Mouse (Mus musculus) brain, adult 2 months (tissue): ENCODE measurements around the gene Kremen1.

ENCODE experiments used
- DNase-seq: peaks from one replicate; pipeline ENCODE4 v3.0.0; 2011; ENCODE audit warnings: low read depth, low spot score

Kremen1 gene

DNA sequence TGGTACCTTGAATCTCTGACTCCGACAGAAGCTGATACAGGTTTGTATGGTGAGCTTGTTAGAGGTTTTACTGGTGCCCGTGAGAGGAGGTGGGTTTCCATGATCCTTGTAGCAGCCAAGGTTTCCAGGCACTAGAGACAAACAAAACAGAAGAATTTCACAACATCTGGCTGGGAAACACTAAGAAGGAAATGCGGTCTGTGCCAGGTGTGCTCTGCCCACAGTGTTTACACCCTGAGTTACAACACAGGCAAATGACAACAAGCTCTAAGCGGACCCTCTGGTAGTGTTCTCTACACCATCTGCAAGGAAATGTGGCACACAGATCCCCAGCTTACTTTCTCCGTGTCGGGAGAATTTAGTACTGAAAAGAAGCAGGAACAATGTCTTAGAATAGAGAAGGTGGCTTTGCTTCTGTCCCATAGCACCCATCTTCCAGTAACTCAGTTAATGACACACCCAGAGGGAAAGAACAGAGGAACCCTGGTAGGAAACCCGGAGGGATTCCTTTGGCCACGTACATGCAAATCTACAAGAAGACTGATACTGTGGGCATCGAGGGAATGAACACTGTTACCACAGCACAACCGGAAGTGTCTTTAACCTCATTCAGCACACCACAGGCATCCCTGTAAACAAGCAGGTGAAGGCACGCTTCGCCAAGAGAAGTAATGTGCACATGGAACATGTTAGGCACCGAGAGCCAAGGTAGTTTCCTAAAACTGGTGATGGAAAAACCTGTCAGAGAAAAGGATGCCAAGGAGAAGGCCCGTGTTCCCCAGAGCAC lies 45.8 kb downstream of the Kremen1 start:
- no peak for DNase-seq

DNA sequence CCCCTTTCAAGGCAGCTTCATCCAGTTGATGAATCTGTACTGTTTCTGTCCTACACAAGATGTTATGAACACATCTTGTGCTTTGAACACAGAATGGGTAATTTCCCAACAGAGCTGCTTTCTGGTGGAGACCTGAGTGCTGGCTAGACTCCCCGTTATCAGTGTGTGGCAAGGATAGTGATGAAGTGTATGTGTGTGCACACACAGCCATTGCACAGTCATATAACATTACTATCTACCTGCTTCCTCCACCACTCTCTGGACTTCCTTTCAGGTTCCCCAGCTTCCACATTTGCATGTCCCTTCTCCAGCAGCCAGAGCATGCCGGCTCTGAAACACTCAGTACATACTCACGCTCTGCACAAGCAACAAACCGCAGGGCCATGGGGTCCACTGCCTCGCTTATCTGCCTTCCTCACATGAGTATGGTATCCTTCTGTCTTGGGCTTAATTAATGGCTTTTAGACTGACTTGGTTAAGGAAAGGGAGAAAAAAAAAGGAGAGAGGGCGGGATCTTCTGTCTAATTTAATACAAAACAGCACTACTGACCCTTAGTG lies 46.8 kb downstream of the Kremen1 start:
- no peak for DNase-seq

DNA sequence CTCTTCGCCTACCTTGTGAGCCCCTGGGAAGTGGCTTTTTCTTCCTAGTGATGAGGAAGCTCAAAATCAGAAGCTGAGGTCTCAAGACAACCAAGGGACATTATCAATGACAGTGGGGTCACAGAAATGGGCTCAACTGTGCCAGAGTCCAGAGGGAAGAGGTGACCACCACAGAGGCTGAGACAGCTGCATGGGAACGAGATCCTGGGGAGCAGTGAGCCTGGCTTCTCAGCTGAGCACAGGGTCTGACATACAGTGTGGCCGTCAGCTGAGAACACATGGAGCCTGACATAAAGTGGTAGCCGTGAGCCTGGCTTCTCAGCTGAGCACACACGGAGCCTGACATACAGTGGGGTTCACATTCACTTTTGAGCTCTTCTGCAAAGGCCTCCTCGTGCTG lies 58.3 kb downstream of the Kremen1 start:
- no peak for DNase-seq

DNA sequence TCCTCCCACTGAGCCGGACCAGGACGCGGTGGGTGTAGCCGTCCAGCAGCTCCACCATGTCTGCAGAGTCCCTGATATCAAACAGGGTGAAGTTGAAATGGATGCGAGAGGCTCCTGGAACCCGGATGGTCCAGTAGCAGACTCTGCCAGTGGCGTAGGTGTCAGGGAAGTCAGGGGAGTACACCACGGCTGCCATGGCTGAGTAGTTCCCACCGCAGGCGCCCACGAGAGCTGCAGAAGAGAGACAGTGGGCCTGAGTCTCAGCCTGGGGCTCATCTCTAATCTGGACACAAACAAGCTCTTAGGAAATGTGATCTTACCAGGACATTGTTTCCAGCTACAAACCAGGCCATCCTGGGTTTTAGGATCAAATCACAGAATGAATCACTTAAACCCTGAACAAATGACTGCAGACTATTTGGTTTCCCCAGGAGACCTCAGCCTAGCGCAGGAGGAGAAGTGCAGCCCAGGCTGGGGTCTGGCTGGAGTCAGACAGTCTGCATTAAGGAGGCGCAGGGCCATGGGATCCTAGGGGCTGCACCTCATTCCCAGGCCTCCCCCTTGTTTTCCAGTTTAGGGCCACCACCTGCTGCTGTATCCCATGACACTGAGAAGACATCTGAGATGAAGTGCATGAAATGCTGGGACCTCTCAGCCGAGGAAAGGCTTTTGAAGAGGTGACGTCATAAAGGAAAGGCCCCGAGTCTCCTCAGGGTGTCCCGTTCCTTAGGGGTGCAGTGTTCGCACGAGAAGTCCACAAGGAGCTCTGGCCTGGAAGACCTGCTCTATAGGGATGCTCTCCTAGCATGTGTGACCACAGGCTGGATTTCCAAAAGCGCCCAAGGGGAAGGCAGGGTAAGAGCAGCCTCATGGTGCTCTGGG lies 59.3 kb downstream of the Kremen1 start:
- DNase-seq, result no peak

DNA sequence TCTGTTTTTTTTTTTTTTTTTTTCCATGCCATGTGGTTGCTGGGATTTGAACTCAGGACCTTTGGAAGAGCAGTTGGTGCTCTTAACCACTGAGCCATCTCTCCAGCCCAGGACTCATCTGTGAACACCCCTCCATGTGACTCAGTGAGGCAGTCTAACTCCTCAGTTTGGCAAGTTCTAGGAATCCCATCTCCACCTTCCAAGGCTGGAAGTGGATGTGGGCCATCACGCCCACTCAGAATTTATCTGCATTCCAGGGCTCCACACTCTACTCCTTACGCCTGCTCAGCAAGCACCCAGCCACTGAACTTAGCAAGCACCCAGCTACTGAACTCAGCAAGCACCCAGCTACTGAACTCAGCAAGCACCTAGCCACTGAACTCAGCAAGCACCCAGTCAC lies 61.5 kb downstream of the Kremen1 start:
- peak; percentile 44 for DNase-seq

DNA sequence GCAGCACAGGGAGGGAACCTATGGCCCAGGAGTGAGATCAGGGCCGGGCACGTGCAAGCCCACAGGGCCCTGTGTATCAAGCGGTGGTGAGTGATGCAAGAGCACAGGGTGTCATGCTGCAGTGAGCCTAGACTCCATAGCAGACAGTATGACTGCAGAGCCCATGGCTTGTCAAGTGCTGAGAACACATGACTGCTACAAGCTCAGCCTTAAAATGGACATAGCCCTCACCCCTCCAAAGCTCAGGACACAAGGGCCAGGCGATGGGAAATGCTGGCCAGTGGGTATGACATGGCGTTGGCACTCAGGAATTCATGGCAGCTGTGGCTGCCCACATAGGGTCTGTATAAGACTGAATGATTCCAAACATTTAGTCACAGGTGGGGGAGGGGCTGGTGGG lies 64.3 kb downstream of the Kremen1 start:
- DNase-seq, result no peak

DNA sequence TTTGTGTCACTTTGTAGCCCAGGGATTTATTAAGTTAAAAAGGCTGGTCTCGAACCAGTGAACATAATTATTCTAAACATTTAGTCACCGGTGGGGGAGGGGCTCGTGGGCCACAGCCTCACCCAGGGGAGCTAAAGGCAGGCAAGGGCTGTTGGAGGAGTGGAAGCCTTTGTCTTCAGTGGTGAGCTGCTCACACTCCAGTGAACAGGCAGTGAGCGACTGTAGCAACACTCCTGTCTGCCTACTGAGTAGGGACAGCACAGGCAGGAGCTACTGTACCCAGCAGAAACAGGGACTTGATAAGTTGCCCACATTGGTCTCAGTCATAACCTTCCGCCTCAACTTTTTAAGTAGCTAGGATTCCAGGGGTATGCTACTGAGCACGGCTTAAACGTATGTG lies 64.8 kb downstream of the Kremen1 start:
- no peak for DNase-seq

DNA sequence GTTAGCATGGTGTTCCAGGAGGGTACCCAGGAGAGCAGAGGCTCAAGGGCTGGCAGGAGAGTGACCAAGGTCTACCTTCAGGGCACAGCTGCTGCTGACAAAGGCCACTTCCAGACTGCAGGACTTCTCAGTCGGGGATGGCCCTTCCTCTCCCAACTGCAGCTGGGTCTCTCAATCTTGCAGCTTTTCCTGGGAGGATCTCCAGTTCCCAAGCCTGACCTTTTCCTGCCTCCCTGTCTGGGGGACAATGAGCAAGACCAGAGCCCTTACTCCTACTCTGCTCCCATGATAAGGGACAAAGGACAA lies 67.8 kb downstream of the Kremen1 start:
- no peak for DNase-seq

DNA sequence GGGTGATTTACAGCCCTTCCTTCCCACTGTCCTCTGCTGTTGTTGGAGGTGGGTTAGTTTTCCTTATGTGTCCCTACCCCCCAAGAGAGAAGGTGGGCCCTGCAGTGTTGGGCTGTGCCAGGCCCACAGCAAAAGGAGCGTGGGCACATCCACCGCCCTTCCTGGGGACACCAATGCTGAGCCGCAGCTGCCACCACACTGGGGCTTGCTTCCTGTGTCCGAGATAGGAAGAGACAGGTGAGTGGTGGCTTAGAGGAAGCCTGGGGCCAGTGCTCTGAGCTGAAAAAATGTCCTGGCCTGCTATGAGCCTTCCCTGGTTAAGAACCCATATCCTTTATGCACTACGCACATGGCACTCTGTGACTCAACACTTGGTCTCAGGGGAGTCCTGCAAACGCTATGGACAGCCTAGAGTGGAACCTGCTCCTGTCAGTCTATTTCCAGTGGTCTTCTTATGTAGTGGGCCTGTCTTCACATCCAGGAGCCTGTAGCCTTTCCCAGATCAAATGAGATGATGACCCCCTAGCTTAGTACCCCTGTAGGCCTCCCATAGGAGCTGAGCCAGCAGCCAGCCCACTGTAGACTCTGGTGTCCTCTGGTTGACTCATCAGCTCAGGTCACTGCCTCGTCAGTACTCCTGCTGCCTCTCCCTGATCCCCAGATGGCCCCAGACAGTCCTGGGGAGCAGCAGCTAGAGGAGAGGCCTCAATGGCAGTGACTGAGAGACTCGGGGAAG lies 68.3 kb downstream of the Kremen1 start:
- no peak for DNase-seq

DNA sequence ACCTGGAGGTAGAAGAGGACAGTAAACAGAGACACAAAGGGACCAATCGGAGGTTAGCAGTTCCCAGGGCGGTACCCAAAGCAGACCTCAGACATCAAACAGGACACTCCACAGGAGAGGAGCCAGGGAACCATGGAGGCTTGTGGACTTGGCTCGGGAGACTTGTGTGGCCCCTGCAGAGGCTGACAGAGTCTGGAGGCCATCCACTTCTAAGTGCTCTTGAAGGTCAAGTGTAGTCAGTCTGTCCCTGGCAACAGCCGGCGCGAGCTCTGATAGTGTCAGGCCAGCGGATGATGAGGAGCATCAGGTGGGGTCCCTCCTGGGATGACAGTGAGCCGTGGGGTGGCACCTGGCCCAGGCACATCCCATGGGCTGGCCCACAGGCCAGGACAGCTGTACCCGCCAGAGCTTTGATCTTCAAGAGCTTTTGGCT lies 69.3 kb downstream of the Kremen1 start:
- DNase-seq, result no peak

DNA sequence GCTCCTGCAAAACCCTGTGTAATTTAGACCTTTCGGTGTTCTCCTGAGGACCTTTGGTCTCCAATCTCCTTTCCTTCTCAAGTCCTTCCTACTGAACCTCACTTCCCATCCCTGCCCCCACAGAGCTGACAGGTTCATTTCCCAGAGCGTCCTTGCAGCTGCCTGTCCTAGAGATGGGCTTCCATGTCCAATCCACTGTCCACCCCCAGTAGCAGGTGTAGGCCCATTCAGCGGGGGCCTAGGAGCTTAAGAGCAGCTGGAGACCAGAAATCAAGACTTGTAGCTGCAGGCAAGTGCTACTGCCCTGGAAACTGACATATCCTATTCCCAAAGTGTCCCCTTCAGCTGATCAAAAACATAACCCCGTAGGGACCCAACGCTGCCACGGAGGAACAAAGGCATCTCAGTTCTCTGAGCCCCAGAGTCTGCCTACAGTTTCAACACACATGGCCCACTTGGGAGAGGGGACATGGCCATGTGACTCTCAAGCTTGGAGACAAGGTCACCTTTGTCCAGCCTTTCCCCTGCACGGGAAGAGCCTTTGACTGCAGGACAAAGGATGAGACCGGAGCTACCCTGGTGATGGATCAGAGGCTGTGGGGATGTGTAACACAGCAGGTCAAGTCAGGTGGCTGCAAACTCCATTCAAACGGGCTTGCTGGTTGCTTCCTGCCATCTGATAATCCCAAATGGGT lies 72.0 kb downstream of the Kremen1 start:
- DNase-seq, result peak; percentile 83

DNA sequence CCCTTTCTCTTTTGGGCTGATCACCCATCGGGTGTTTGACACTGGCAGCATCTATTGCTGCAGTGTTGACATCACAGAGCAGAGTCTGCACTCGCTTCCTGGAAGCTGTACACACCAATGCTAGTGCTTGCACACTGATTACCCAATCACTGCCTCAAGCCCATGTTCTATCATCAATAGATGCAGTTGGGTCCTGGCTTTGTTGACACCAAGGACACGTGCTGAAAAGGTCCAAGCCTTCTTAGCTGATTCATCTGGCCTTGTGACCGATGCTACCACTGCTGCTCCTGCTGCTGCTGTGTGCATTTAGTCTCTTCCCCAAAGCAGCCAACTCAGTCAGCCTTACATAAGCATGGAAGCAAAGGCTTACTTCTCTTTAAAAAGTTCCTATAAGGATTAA lies 73.2 kb downstream of the Kremen1 start:
- no peak for DNase-seq

DNA sequence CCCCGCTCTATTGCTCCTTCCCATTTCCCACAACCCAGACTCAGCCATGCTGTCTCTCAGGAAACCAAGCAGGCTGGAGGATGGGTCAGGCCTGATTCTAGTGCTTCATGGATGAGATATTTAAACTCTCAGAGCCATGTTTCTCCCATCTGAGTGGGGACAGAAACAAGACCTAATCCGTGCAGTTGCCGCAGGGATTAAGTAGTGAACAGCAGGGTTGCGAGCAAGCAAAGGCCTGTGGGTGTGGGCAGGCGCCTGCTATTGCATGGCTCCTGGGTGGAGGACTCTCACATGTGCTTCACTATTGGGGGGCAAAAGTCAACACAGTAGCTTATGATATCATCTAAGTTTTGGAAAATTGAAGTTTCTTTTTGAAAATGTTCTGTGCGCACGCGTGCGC lies 76.5 kb downstream of the Kremen1 start:
- no peak for DNase-seq

DNA sequence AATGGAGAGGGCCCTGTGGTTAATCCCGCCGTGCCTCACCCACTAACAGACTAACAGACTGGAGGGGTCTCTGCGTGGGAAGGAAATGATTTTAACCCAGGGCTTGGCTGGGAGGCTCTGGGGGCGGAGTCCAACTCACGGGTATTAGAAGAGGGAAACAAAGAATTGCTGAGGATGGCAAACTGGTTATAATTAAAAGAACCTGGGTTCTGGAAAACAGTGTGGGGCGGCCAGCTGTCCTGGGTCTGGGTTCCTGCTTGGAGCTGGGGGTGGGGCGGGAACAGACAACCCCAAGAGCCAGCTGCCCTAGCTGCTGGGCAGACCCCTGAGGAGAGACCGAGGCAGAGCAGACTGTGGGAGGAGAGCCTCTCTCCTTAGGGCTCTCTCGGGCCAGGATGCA lies 77.1 kb downstream of the Kremen1 start:
- no peak for DNase-seq

DNA sequence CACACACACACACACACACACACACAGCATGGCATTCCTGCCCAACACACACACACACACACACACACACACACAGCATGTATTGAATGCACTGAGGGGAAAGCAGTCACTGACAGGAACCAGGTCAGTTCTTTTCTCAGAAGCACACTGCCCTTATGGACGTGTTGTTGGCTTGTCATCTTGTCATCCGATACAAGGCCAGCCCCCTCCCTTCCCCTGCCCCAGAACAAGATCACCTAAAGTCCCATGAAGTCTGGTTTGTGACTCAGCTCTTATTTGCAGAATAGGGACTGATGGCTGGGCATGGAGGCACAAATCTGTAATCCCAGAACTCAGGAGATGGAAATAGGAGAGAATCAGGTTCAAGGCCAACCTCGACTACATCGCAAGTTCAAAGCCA lies 78.5 kb downstream of the Kremen1 start:
- DNase-seq, result no peak

DNA sequence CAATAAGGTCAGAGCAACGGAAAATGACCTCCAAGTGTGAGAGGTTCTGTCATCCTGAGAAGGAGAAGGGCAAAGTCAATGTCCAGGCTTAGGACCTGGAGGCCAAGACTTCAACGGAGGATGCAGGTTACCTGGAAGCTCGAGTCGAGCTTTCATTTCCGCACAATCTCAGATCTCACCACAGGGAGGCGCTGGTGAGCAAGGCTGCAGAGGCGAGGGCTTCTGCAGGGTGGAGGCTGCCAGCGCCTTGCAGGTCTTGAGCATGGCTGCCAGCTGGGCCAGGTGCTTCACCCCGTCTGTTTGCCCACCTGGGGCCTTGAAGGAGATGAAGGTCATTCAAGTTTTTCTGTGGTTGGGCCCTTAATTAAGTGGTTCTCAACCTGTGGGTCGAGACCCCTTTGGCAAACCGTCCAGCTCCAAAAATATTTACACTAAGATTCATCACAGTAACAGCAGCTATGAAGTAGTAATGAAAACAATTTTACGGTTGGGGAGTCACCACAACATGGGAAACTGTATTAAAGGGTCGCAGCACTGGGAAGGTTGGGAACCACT lies 79.4 kb downstream of the Kremen1 start:
- DNase-seq, result peak; percentile 84

DNA sequence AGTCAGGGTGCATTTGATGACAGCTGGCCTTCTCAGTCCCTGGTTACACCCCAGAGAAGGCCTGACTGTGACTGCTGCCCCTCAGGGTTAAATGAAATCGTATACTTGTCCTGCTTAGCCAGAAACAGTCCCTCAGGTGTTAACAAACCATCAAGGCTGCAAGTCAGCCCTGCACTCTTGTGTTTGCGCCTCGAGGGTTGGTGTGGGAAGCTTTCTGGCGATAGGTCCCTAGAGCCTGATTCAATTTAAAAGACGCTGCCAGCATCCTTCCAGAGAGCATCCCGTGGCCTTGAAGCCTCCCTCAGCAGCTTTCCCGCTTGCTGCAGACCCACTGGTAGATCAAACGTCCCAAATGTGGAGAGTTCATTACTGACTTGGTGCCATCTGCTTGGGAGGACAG lies 82.0 kb downstream of the Kremen1 start:
- DNase-seq, result no peak

DNA sequence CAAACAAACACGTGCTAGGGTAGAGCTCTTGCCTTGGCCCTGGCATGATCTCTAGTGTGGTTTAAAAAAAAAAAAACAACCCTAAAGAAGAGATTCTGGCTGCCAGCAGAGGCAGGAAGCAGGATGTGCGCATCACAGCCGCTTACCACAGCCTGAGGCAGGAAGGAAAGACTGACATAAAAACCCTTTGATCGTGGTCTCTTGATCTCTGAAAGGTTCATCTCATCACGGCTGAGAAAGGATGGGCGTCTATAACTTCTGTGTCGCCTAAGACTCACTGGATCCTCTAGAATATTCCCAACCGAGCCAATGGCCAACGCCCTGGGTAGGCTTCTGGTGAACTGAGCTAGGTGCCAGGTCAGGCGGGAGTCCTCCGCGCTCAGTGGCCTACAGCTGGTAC lies 84.2 kb downstream of the Kremen1 start:
- DNase-seq, result no peak

DNA sequence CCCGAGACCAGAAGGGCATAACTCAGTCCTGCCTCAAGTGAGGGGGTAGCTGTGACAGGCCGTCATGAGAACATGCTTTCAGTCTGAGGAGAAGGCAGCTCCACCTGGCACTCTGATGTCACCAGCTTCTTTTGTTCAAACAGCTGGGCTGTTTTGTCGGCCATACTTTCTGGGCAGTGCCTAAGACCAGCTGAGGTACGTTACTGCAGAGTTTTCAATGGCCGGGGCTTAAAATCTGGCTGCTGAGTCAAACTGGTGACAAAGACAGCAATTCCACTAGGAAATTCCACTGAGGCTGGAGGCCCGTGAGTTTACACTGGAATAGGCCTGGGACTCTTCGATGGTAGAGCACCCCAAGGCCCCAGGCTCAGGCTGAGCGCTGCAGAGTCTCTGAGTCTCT lies 84.7 kb downstream of the Kremen1 start:
- DNase-seq, result no peak

DNA sequence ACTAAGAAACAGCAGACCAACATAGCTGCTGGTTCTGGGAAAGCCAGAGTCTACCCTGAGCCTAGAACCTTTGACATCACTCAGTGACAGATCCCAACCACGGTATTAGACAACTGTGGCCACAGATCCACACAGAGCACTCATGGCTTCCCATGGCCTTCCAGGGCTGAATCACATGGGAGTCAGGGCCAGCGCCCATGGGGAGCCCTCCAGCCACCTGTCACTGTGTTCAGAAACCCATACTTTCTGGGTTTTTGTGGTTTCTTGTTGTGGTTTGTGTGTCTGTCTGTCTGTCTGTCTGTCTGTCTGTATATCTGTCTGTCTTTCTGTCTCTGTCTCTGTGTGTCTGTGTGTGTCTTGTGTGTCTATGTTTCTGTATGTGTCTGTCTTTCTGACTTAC lies 85.5 kb downstream of the Kremen1 start:
- DNase-seq, result no peak

DNA sequence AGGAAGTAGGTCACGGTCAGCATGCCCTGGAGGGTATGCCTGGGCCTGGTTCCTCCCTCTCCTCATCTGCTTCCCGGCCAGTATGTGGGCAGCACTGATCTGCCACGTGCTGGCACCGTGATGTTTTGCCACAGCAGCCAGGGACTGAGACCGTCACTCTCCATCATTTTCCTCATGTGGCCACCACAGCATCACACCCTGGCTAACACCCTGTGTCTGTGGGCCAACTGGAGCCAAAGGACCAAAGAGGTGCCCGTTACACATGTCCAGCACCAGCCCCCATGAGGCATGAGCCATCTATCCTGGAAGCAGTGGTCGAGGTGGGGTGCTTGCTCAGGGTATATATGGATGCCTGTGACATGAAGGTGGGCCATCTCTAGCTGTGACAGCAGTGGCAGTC lies 86.2 kb downstream of the Kremen1 start:
- no peak for DNase-seq
